Mouse (Mus musculus): ENCODE data around the gene Gm42742.

GRCm38 (mm10) chr7:127011051-127011450 is 9.8 kb downstream of the Gm42742 start:
- TF ChIP-seq POLR2A (IDR thresholded peaks at IDR 0.05; ENCODE audit: borderline replicate concordance, control insufficient read depth, low read depth, low read length) (no peak), CTCF (IDR thresholded peaks at IDR 0.05; ENCODE audit: control insufficient read depth, insufficient read depth, low read length) (no peak)
